Mouse (Mus musculus) cerebellum, adult 8-10 months (tissue): ENCODE measurements around the gene C1ql2.

Experiments used
- DNase-seq: peaks from one replicate; pipeline ENCODE4 v3.0.0; 2022

Gene C1ql2

GRCm38 (mm10) chr1:120340419-120341171 is at the start of gene C1ql2:
TSS of gene C1ql2 (plus strand) at chr1:120340582.
- no peak for DNase-seq

DNA sequence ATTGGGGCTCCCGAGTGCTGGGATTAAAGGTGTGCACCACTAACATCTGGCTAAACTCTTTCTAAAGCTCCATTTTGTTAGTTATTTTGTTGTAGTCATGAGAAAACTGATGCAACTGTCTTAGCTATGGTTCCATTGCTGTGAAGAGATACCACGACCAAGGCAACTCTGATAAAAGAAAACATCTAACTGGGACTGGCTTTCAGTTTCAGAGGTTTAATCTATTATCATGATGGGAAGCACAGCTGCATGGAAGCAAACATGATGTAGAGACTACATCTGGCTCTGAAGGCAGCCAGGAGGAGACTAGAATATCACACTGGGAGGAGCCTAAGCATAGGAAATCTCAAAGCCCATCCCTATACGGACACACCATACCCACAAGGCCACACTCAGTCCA is 48.7 kb upstream of the C1ql2 start:
- DNase-seq, result no peak

- DNase-seq, result no peak
Observed at GRCm38 (mm10) chr1:120293803-120294202, 46.6 kb upstream of the C1ql2 start.

DNA sequence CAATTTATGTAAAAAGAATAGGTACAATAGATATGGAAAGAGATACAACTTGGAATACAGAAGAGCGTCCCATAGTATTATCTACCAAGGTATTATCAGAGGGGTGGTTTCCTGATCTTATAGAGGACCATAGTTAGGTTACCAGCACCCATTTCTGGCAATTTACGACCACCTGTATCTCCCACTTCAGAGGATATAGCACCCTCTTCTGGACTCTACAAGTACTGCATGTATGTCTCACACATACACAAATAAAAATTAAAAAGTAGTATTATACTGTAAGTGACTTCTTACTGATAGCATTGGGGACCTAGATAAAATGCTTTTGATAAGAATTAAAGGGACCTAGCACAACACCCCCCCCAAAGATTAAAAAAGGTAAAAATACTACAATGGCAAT is 43.4 kb upstream of the C1ql2 start:
- DNase-seq, result no peak

GRCm38 (mm10) chr1:120305801-120306200 is 34.6 kb upstream of the C1ql2 start:
- no peak for DNase-seq

DNA sequence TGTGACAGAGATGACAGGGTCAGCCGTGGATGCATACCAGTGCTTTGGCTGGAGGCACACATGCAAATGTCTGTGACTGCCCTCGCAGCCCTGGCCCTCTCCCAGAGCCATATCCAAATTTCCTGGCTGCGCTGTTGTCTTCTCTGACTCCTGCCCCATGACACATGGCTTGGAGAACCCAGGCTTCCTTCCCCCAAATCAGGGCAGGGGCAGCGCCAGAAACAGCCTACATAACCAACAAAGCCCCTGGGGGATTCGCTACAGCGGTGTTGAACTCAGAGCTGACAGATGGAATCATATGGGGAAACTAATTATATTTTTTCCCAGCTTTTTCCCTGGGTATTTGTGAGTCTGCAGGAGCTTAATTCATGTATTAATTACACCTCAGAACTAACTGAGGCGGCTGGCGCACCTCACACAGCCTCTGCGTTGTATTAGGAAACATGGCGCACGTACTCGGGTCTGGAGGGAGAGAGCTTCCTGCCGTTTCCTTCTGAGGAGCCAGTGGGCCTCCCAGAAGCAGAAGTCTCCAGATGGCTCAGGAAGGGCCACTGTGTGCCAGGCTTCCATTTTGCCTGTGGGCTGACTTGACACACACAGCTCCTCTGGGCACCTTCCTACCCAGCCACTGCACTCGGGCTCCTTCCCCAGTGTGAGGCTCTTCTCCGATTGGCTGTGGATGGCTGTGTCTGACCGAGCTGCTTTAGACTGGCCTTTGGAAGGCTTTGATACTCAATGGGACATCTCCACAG is 18.9 kb upstream of the C1ql2 start:
- DNase-seq, result no peak

DNA sequence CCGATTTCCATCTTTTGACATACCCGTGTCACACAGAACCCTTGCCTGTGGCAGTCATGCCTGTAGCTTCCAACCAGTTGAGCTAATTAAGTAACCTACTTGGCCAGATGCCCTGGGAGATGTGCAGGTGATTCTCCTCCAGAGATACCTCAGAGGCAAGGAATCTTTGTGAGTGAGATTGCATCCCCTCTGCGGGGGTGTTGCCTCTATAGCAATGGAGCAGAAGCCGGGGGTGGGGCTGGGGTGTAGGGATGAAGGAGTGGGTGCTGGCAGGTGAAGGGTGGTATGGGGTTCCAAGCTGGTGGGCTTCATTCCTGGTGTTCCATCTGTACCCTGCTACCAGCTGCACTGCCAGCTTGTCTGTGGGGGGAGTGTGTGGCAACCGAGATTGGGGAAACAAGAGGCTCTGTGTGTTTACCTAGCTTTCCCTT is 17.2 kb upstream of the C1ql2 start:
- no peak for DNase-seq

GRCm38 (mm10) chr1:120327714-120328113 is 12.7 kb upstream of the C1ql2 start:
- DNase-seq, result peak; percentile 16

DNA sequence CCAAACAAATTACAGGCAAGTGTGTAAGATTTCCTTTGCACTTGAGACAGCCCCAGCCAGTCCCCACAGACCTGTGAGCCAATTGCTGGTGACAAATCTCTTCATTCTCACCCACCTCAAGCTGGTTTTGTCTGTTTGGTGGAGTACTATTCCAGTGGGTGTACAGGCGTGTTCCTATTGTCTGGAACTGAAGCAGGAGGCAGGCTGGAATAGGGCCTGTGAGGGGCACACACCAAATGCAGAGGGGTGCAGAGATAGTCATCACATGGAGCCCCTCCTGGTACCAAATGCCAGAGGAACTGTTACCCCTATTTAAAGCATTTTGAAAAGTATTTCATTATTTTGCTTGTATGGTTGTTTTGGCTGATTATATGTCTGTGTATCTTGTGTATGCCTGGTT is 12.2 kb upstream of the C1ql2 start:
- no peak for DNase-seq

- no peak for DNase-seq
Observed at GRCm38 (mm10) chr1:120331841-120332240, 8.5 kb upstream of the C1ql2 start.

DNA sequence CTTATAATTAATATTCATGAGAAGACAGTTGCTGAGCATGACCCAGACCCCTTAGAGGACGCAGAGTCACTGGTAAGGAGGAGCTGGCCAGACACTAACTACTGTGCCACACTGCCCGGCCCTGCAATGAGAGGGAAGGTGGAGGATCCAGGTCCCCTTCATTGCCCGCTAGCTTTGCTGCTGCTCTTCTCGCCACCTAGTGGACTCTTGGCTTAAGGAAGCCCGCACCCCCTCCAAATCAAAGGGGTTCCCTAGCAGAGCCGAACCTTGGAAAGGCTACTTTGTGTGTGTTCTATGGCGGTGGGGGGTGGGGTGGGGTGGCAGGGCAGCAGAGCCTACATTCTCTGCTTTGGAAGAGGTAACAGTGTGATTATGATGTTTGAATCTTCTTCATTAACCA is 2.4 kb upstream of the C1ql2 start:
- no peak for DNase-seq

- DNase-seq, result no peak
Observed at GRCm38 (mm10) chr1:120341172-120341675, 842 bp downstream of the C1ql2 start.

DNA sequence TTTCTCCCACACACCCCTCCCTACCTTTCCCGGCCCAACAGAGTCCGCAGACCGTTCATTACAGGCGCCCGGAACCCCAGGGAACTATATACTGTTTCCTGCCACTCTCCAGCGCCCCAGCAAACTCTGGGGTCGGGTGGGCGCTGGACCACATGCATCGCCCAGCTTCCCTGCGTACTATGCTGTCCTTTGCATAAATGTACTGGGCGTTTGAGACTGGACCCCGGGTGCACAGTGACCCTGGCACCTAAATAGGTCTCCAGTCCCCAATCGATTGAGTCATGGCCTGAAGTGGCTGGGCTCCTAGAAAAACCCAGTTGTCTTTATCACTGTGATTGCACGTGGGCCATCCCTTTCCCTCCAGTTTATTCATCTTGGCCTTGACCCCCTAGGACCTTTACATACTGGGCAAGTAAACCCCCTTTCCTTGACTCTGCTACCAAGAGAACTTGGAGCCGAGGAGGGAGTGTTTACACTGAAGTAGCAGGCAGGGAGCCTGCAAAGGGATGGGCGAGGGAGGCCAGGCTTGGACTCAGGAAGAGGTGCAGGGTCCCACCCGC is 1.5 kb downstream of the C1ql2 start:
- no peak for DNase-seq

GRCm38 (mm10) chr1:120342371-120342821 is 2.0 kb downstream of the C1ql2 start:
- DNase-seq, result no peak

DNA sequence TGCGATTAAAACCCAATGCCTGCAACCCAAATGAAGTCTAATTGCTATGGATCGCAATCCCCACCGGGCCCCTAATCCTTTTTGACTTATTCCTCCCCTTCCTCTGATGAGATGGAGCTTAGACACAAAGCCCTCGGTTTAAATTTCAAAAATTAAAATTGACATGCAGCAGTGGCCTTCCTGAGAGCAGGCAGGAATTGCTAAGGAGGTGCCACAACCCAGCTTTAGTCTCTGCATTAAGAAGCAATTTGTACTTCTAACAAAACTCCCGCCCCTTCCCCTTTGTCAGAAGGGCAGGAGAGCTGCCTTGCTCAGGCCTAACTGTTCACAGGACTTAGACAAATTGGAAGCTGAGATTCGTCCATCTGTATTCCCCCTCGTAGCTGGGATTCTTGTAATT is 4.6 kb downstream of the C1ql2 start:
- DNase-seq, result no peak

DNA sequence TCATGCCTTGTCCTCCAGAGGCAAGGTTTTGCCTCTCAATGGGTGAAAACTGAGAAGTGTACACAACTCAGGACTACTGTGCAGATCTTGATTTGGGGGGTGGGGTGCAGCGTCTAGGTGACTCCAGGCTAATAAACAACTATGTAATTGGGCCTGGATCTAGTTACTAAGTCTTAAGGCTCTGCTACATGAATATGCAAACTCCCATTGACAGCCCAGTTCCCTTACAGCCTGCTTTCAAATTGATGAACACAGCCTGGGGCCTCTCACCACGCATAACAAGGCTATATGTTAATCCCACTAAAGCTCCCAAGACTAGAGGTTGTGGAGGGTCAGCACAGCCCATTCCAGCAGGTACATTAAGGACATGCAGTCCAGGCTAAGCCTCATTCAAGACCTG is 14.0 kb downstream of the C1ql2 start:
- DNase-seq, result no peak

- peak; percentile 5 for DNase-seq
Observed at GRCm38 (mm10) chr1:120357371-120358274, 17.2 kb downstream of the C1ql2 start.

- no peak for DNase-seq
Observed at GRCm38 (mm10) chr1:120363638-120364037, 23.3 kb downstream of the C1ql2 start.

GRCm38 (mm10) chr1:120368138-120368537 is 27.8 kb downstream of the C1ql2 start:
- DNase-seq, result no peak

DNA sequence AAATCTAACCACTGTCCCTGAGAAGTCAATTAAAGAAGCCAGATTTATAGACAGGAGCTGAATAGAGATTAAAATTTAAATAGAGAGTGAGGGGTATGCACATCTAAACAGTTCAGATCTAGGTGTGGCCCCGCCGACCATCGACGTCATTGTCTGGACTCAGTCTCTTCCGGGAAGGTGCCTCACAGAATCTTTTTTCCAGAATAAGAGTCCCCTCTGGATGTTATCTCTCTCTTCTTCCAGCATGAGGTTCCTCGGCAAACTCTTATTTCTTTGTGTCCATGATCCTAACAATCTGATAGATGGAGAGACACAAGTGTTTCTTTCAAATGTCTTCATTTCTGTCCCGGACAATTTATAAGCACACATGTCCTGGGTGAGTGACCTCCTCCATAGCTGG is 33.7 kb downstream of the C1ql2 start:
- DNase-seq, result no peak

DNA sequence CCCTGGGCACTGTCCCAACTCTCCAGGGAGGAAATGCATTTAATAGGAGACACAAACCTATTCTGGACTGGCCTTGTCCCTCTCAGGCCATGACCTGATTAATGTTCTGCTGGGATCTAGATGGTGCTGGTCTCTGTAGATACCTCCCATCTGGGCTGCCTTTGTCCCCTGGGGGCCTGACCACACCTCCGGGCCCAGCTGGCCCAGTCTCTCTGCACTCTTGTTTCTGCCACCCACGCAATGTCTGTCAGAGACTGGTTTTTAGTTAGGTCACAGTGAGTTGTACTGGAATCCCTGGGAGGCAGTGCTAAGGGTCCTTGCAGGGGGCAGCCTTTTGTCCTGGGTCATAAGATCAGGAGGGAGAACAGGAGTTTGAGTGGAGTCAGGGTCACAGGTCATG is 34.5 kb downstream of the C1ql2 start:
- DNase-seq, result no peak

GRCm38 (mm10) chr1:120385029-120385571 is 44.7 kb downstream of the C1ql2 start:
- DNase-seq, result no peak
